Mouse (Mus musculus) myocyte (in vitro differentiated cells): Measurements from ENCODE around the gene Psmc3ip. TPM values are rescaled to one million over a fixed set of nuclear protein-coding genes. Genes with fewer than 3 reads are reported as not detected.
A peak's percentile ranks its signal among the peaks of the same experiment; 100 is the strongest.

Experiments used
- H3K27me3 ChIP-seq: one replicate; pipeline ENCODE4 v1.6.1; 2011; ENCODE audit not compliant: control insufficient read depth, insufficient read depth, insufficient read length
- H3K36me3 ChIP-seq: one replicate; pipeline ENCODE4 v1.6.1; 2011; ENCODE audit not compliant: control insufficient read depth, insufficient read depth
- H3K4me2 ChIP-seq: one replicate; pipeline ENCODE4 v1.6.1; 2011; ENCODE audit warnings: low read depth, control low read depth
- H3K4me3 ChIP-seq: one replicate; pipeline ENCODE4 v1.5.1; 2011; ENCODE audit warnings: mild to moderate bottlenecking, control low read depth, moderate library complexity
- H3K79me2 ChIP-seq: one replicate; pipeline ENCODE4 v1.6.1; 2011; ENCODE audit not compliant: control insufficient read depth, insufficient read depth
- H3ac ChIP-seq: one replicate; pipeline ENCODE4 v1.6.1; 2011; ENCODE audit not compliant: control insufficient read depth, insufficient read length
- CEBPB ChIP-seq: IDR thresholded peaks from 2 replicates; pipeline ENCODE4 v1.6.1; 2011; ENCODE audit warnings: mild to moderate bottlenecking, moderate library complexity; ENCODE audit not compliant: poor library complexity, insufficient read depth, severe bottlenecking
- E2F4 ChIP-seq: IDR thresholded peaks from one replicate; pipeline ENCODE4 v1.6.1; 2011; ENCODE audit warnings: mild to moderate bottlenecking, control low read depth, moderate library complexity; ENCODE audit not compliant: insufficient read depth
- MAX ChIP-seq: IDR thresholded peaks from one replicate; pipeline ENCODE4 v1.6.1; 2011; ENCODE audit warnings: low read depth, mild to moderate bottlenecking, control low read depth
- MYOD1 ChIP-seq, 3 experiments: IDR thresholded peaks; one replicate each; pipeline ENCODE4 v1.6.1; 2011; ENCODE audit warnings: control low read depth in 2 of 3, low read depth in 2 of 3, mild to moderate bottlenecking in 2 of 3, moderate library complexity in 1 of 3; ENCODE audit not compliant: insufficient read length in 2 of 3, control insufficient read depth in 1 of 3
- MYOG ChIP-seq, 3 experiments: IDR thresholded peaks; one replicate each; pipeline ENCODE4 v1.6.1; 2011; ENCODE audit warnings: control low read depth in 2 of 3, low read depth in 2 of 3, mild to moderate bottlenecking in 2 of 3; ENCODE audit not compliant: insufficient read length in 2 of 3, control insufficient read depth in 1 of 3, insufficient read depth in 1 of 3
- POLR2A ChIP-seq: IDR thresholded peaks from one replicate; pipeline ENCODE4 v1.6.1; 2011; ENCODE audit warnings: low read depth, mild to moderate bottlenecking, control low read depth, moderate library complexity; ENCODE audit not compliant: insufficient read length
- POLR2AphosphoS2 ChIP-seq: IDR thresholded peaks from one replicate; pipeline ENCODE4 v1.6.1; 2011; ENCODE audit warnings: low read depth, control low read depth; ENCODE audit not compliant: insufficient read length
- REST ChIP-seq: IDR thresholded peaks from one replicate; pipeline ENCODE4 v1.6.1; 2011; ENCODE audit warnings: mild to moderate bottlenecking, control low read depth, moderate library complexity; ENCODE audit not compliant: insufficient read depth, insufficient read length
- SRF ChIP-seq: IDR thresholded peaks from one replicate; pipeline ENCODE4 v1.6.1; 2011; ENCODE audit warnings: low read depth; ENCODE audit not compliant: control insufficient read depth, insufficient read length
- TCF12 ChIP-seq: IDR thresholded peaks from one replicate; pipeline ENCODE4 v1.6.1; 2011; ENCODE audit warnings: mild to moderate bottlenecking, control low read depth; ENCODE audit not compliant: poor library complexity, insufficient read depth, severe bottlenecking
- TCF3 ChIP-seq: IDR thresholded peaks from one replicate; pipeline ENCODE4 v1.6.1; 2011; ENCODE audit warnings: low read depth, control low read depth; ENCODE audit not compliant: insufficient read length
- USF1 ChIP-seq: IDR thresholded peaks from one replicate; pipeline ENCODE4 v1.6.1; 2011; ENCODE audit warnings: low read depth, mild to moderate bottlenecking, control low read depth, moderate library complexity
- polyA plus RNA-seq: library from polyadenylated mRNA; unstranded; fragments of >200 nt; fragmentation: generic; extraction: Trizol; gene quantifications from one replicate; pipeline ENCODE4 v1.2.1, GENCODE M21; 2012; ENCODE audit warnings: missing spikeins

The Psmc3ip gene
- polyA plus RNA-seq, 1 experiment, result 7.1 TPM

DNA sequence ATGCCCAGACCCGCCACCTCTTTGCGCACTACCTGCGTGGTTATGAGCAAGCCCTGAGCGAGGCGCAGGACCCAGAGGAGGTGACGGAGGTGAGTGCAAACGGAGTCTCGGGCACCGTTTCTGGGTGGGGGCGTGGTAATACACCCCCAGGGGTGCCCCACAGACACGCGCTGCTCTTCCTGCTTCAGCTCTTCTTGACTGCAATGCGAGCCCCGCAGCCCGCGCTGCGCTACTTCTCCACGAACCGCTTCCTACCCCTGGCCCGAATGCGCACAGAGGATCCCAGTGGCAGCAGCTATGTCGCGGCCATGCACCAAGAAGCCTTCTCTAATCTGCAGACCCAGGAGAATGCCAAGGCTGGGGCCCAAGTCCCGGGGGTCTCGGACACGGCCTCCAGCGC lies 15.5 kb downstream of the Psmc3ip start:
- no peak overlapping the region for H3K4me2 ChIP-seq
- no peaks in the 10 kb centered on the region for H3K36me3 ChIP-seq
- H3ac ChIP-seq, result no peak overlapping the region
- TF ChIP-seq TCF3 (no peak), MYOG (IDR thresholded peaks at IDR 0.05; ENCODE audit: control insufficient read depth in 1 of 3, insufficient read depth in 1 of 3, insufficient read length in 2 of 3, low read depth in 2 of 3) (no peak), TCF12 (no peak), POLR2AphosphoS2 (no peak), E2F4 (no peak), MYOD1 (IDR thresholded peaks at IDR 0.05; ENCODE audit: control insufficient read depth in 1 of 3, insufficient read length in 2 of 3, low read depth in 2 of 3) (no peak), REST (no peak), CEBPB (no peak), POLR2A (no peak)
- H3K27me3 ChIP-seq, result no peaks in the 10 kb centered on the region
- H3K4me3 ChIP-seq, result no peak overlapping the region
- H3K79me2 ChIP-seq, result peaks cover 10% of the 10 kb centered on the region

DNA sequence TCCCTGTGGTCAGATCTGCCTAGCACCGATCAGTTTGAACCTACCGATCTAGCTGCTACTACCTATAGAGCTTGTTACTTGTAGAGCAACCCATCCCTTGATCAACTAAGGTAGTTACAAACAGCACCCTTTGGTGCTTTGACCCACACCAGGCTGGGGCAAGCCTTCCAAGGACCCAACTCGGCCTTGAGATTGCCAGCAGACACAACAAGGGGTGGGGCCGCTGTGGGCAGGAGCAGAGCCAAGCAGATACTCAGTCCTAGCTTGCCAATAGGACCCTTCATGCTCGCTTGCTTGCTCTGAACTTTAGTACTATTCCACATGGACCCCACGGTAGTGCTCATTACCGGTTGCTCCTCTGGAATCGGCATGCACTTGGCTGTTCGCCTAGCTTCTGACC lies 17.1 kb downstream of the Psmc3ip start, which contains the start of gene Hsd17b1:
Gene Hsd17b1, plus strand, starts transcription at position 291 of the 400 bp plus-strand sequence.
- Histone ChIP-seq H3K4me3 (no peak within 1 kb of the TSS), H3K4me2 (no peak within 1 kb of the TSS), H3K36me3 (no peaks in the 10 kb centered on the region), H3ac (no peak within 1 kb of the TSS), H3K79me2 (no peaks in the 10 kb centered on the region), H3K27me3 (no peaks in the 10 kb centered on the region)
- TF ChIP-seq REST, result no peak

DNA sequence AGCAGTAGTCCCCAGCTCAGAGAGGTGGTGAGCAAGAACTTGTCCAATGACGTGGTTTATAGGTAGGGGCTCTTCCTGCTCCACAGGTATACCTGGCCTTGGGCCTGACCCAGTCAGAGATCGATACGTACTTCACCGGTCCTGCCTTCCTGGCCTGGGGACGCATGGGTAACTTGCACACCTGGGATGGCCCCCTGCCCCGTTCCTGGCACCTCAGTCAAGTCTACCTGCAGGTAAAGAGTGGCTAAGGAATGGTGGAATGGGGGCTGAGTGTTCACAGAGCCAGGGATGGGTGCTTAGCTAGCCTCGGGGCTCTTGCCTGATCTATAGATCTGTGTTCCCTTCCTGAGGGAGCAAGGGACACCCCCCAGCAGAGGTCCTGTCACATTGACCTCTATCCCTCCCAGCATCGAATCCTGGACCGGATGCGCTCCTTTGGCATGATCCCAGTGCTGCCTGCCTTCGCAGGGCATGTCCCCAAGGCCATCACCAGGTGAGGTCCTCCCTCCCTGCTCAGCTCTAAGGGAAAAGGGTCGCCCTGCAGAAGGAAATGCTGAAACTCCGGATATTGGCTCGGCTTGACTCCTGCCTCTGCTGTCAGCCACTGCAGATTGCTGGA lies 23.3 kb downstream of the Psmc3ip start:
- H3K27me3 ChIP-seq, result no peaks in the 10 kb centered on the region
- H3K4me2 ChIP-seq, result no peak overlapping the region
- no peaks in the 10 kb centered on the region for H3K36me3 ChIP-seq
- no peak for TF ChIP-seq SRF
- TF ChIP-seq MYOD1 (IDR thresholded peaks at IDR 0.05; ENCODE audit: control insufficient read depth in 1 of 3, insufficient read length in 2 of 3, low read depth in 2 of 3), result no peak
- TF ChIP-seq MYOG (IDR thresholded peaks at IDR 0.05; ENCODE audit: control insufficient read depth in 1 of 3, insufficient read depth in 1 of 3, insufficient read length in 2 of 3, low read depth in 2 of 3), result no peak
- TF ChIP-seq POLR2AphosphoS2, result no peak
- no peak for TF ChIP-seq TCF12
- TF ChIP-seq MAX, result no peak
- no peak for TF ChIP-seq REST
- TF ChIP-seq TCF3, result no peak
- no peak for TF ChIP-seq CEBPB
- no peak for TF ChIP-seq E2F4
- no peak for TF ChIP-seq POLR2A
- no peak for TF ChIP-seq USF1
- H3K4me3 ChIP-seq, result no peak overlapping the region
- no peaks in the 10 kb centered on the region for H3K79me2 ChIP-seq
- H3ac ChIP-seq, result no peak overlapping the region

DNA sequence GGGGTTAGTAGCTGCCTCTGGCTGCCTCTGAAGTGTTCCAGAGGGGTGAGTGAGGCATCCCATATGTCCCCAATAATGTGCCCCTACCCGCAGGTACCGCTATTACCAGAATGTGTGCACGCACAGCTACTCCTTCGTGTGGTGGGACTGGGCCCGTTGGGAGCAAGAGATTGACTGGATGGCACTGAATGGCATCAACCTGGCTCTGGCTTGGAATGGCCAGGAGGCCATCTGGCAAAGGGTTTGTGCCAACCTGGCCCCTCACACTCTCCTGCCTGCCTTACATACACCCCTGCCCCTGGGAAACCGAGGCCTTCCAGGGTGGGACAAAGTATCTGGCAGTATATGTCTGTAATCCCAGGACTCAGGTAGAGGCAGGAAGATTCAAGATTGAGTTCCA lies 24.2 kb downstream of the Psmc3ip start:
- Histone ChIP-seq H3K4me3 (peak overlapping the region; percentile 38), H3K36me3 (no peaks in the 10 kb centered on the region), H3K27me3 (no peaks in the 10 kb centered on the region), H3K4me2 (peak overlapping the region; percentile 88), H3K79me2 (no peaks in the 10 kb centered on the region), H3ac (peak overlapping the region; percentile 14)
- no peak for TF ChIP-seq MAX
- TF ChIP-seq TCF12, result no peak
- no peak for TF ChIP-seq POLR2AphosphoS2
- no peak for TF ChIP-seq MYOD1 (IDR thresholded peaks at IDR 0.05; ENCODE audit: control insufficient read depth in 1 of 3, insufficient read length in 2 of 3, low read depth in 2 of 3)
- TF ChIP-seq REST, result no peak
- TF ChIP-seq SRF, result no peak
- no peak for TF ChIP-seq MYOG (IDR thresholded peaks at IDR 0.05; ENCODE audit: control insufficient read depth in 1 of 3, insufficient read depth in 1 of 3, insufficient read length in 2 of 3, low read depth in 2 of 3)
- no peak for TF ChIP-seq POLR2A

DNA sequence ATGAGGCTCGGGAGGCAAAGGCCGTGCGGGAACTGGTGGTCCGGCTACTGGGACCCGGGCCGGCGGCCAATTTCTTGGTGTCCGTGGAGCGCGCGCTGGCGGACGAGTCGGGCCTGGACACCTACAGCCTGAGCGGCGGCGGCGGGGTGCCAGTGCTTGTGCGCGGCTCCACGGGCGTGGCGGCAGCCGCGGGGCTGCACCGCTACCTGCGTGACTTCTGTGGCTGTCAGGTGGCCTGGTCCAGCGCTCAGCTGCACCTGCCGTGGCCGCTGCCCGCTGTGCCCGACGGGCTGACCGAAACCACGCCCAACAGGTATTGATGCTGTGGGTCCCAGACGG lies 25.1 kb downstream of the Psmc3ip start:
- peak overlapping the region; percentile 14 for H3ac ChIP-seq
- H3K27me3 ChIP-seq, result no peaks in the 10 kb centered on the region
- TF ChIP-seq POLR2AphosphoS2 (no peak), MYOD1 (IDR thresholded peaks at IDR 0.05; ENCODE audit: control insufficient read depth in 1 of 3, insufficient read length in 2 of 3, low read depth in 2 of 3) (peak in 1 of 3 experiments; percentile 59)
- H3K4me3 ChIP-seq, result peak overlapping the region; percentile 38
- H3K4me2 ChIP-seq, result peak overlapping the region; percentile 88
- H3K79me2 ChIP-seq, result no peaks in the 10 kb centered on the region
- no peaks in the 10 kb centered on the region for H3K36me3 ChIP-seq
